Mouse (Mus musculus): ENCODE results near the gene Ptov1. TPM values are rescaled to one million over a fixed set of nuclear protein-coding genes. Genes with fewer than 3 reads are reported as not detected.
A peak's percentile ranks its signal among the peaks of the same experiment; 100 is the strongest.

Gene Ptov1
- polyA plus RNA-seq, 1 experiment from 2014 or later = 112 TPM

- no peak for TF ChIP-seq CTCF (IDR thresholded peaks at IDR 0.05; ENCODE audit: low read depth)
- Histone ChIP-seq H3K9me3 (ENCODE audit: control insufficient read depth) (no peaks in the 10 kb centered on the region), H3K9ac (ENCODE audit: low read depth, low read length) (no peak overlapping the region), H3K27ac (ENCODE audit: low read depth, low read length) (no peak overlapping the region), H3K4me3 (ENCODE audit: low read depth, low read length) (no peak overlapping the region), H3K4me2 (replicated peaks; ENCODE audit: low read depth) (no peak overlapping the region), H3K27me3 (replicated peaks; ENCODE audit: control insufficient read depth, insufficient read depth, low read length) (no peaks in the 10 kb centered on the region), H3K36me3 (ENCODE audit: control insufficient read depth, insufficient read depth) (peaks cover 17% of the 10 kb centered on the region), H3K4me1 (replicated peaks; ENCODE audit: control insufficient read depth, insufficient read depth, low read length) (0 out of 2 replicates have a peak, but pooled peaks cover 5% of the 10 kb centered on the region)
- ATAC-seq = no peak
- 28% methylated on average over 3 of the region's 3 CpGs for WGBS
Measured at GRCm38 (mm10) chr7:44836016-44836404, 33.6 kb downstream of the Ptov1 start.

DNA sequence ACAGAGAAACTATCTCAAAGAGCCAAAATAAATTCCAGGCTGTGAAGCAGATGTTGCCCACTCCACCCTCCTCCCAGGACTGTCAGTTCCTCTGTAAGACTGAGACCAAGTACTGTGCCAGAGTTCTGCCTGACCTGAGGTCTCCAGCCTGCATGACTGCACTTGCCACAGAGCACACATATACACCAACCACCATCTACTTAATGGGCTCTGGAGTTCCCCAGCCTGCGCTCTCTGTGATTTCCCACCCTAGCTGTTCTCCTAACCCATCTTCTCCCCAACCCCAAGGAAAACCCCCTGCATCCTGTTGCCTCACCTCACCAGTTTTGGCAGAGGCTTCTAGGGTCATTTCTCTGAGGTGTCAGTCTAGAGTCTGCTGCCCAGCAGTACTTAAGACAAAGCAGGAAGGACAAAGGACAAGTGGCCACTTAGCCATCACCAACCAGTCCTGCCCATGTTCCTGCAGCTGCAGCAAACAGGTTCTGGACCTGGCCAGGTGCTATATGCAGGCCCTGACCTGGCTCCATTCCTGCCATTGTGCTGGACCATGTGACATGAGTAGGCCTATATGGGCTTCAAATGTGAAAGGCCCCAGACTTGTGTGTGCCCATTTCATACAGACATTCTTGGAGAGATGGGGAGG, 34.1 kb downstream of the Ptov1 start:
- peaks cover 17% of the 10 kb centered on the region for H3K36me3 ChIP-seq (ENCODE audit: control insufficient read depth, insufficient read depth)
- H3K9ac ChIP-seq (ENCODE audit: low read depth, low read length) = no peak overlapping the region
- H3K27me3 ChIP-seq (replicated peaks; ENCODE audit: control insufficient read depth, insufficient read depth, low read length) = no peaks in the 10 kb centered on the region
- H3K27ac ChIP-seq (ENCODE audit: low read depth, low read length) = no peak overlapping the region
- H3K4me2 ChIP-seq (replicated peaks; ENCODE audit: low read depth) = no peak overlapping the region
- no peaks in the 10 kb centered on the region for H3K9me3 ChIP-seq (ENCODE audit: control insufficient read depth)
- no peak overlapping the region for H3K4me3 ChIP-seq (ENCODE audit: low read depth, low read length)
- H3K4me1 ChIP-seq (replicated peaks; ENCODE audit: control insufficient read depth, insufficient read depth, low read length) = 0 out of 2 replicates have a peak, but pooled peaks cover 5% of the 10 kb centered on the region
- ATAC-seq = no peak
- 85% methylated on average over 1 of the region's 1 CpGs for WGBS
- TF ChIP-seq CTCF (IDR thresholded peaks at IDR 0.05; ENCODE audit: low read depth) = no peak

DNA sequence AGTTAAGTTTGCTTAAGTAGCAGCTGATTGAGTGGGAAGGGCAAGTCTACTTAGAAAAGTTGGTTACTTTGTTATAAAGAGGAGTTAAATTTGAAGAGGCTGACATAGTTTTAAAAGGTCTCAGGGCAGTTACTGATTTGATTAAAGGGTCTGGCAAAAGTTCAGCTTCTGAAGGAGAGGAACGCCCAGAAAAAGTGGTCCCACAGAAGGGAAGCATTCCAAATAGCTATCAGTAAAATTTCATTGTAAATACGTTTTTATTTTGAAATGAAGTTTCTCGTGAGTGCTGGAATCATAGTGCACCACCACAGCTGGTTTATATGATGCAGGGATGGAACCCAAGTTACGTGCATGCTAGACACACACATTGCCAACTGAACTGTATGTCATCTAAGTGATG, 36.8 kb downstream of the Ptov1 start:
- no peak for ATAC-seq
- H3K27ac ChIP-seq (ENCODE audit: low read depth, low read length) = no peak overlapping the region
- WGBS = 63% methylated on average over 4 of the region's 4 CpGs

GRCm38 (mm10) chr7:44828706-44829105, 40.9 kb downstream of the Ptov1 start:
- Histone ChIP-seq H3K36me3 (ENCODE audit: control insufficient read depth, insufficient read depth) (peaks cover 35% of the 10 kb centered on the region), H3K9ac (ENCODE audit: low read depth, low read length) (no peak overlapping the region), H3K27me3 (replicated peaks; ENCODE audit: control insufficient read depth, insufficient read depth, low read length) (no peaks in the 10 kb centered on the region), H3K4me1 (replicated peaks; ENCODE audit: control insufficient read depth, insufficient read depth, low read length) (no peaks in the 10 kb centered on the region), H3K4me2 (replicated peaks; ENCODE audit: low read depth) (no peak overlapping the region), H3K4me3 (ENCODE audit: low read depth, low read length) (no peak overlapping the region), H3K9me3 (ENCODE audit: control insufficient read depth) (no peaks in the 10 kb centered on the region), H3K27ac (ENCODE audit: low read depth, low read length) (peak overlapping the region; percentile 15; the same call in 1 of the 2 replicates)
- no peak for TF ChIP-seq CTCF (IDR thresholded peaks at IDR 0.05; ENCODE audit: low read depth)
- WGBS = 86% methylated on average over 5 of the region's 5 CpGs
- ATAC-seq = no peak

More for the DNA sequence above, 36.8 kb downstream of the Ptov1 start:
- H3K27me3 ChIP-seq (replicated peaks; ENCODE audit: control insufficient read depth, insufficient read depth, low read length) = no peaks in the 10 kb centered on the region
- H3K36me3 ChIP-seq (ENCODE audit: control insufficient read depth, insufficient read depth) = peaks cover 35% of the 10 kb centered on the region
- H3K9ac ChIP-seq (ENCODE audit: low read depth, low read length) = no peak overlapping the region
- H3K4me1 ChIP-seq (replicated peaks; ENCODE audit: control insufficient read depth, insufficient read depth, low read length) = no peaks in the 10 kb centered on the region
- no peak for TF ChIP-seq CTCF (IDR thresholded peaks at IDR 0.05; ENCODE audit: low read depth)
- H3K4me3 ChIP-seq (ENCODE audit: low read depth, low read length) = no peak overlapping the region
- H3K9me3 ChIP-seq (ENCODE audit: control insufficient read depth) = no peaks in the 10 kb centered on the region
- no peak overlapping the region for H3K4me2 ChIP-seq (replicated peaks; ENCODE audit: low read depth)

DNA sequence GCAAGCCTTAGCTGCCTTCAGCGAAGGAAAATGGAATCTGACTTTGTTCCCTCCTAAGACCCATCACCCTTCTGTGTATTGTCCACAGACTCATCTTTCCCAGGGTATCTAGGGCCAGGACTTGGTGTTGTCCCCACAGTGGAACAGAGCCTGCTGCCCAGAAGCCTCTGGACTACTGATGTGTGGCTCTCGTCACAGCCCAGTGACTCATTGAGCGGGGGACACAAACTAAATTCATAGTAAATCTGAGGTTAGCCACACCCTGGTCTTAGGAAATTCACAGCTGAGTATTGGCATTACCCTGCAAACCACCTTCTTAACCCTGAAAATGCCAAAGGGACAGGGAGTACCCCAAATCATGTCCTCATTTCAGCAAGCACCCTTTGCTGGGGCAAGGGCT, 42.8 kb downstream of the Ptov1 start:
- H3K27me3 ChIP-seq (replicated peaks; ENCODE audit: control insufficient read depth, insufficient read depth, low read length) = no peaks in the 10 kb centered on the region
- TF ChIP-seq CTCF (IDR thresholded peaks at IDR 0.05; ENCODE audit: low read depth) = no peak
- no peak overlapping the region for H3K4me3 ChIP-seq (ENCODE audit: low read depth, low read length)
- peaks cover 35% of the 10 kb centered on the region for H3K36me3 ChIP-seq (ENCODE audit: control insufficient read depth, insufficient read depth)
- ATAC-seq = no peak
- H3K9me3 ChIP-seq (ENCODE audit: control insufficient read depth) = no peaks in the 10 kb centered on the region
- no peak overlapping the region for H3K4me2 ChIP-seq (replicated peaks; ENCODE audit: low read depth)
- no peak overlapping the region for H3K9ac ChIP-seq (ENCODE audit: low read depth, low read length)
- H3K27ac ChIP-seq (ENCODE audit: low read depth, low read length) = no peak overlapping the region
- no peaks in the 10 kb centered on the region for H3K4me1 ChIP-seq (replicated peaks; ENCODE audit: control insufficient read depth, insufficient read depth, low read length)
- WGBS = 67% methylated on average over 3 of the region's 3 CpGs

DNA sequence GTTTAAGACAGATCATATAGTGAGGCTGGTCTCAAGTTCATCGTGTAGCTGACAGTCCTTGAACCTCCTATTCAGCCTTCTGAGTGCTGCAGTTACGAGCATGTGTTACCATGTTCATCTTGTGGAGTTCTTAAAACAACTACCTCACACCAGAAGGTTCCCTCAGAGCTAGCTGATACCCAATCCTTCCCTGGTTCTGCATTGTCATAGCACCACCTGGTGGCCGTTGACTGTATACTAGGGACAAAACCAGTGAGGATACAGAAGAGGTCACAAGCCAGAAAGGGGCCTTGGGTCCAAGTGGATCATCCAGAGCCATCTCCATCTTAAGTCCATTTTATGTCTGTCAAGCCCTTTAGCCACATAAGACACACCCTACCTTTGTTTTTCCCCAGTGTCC, 44.7 kb downstream of the Ptov1 start:
- Histone ChIP-seq H3K9me3 (ENCODE audit: control insufficient read depth) (no peaks in the 10 kb centered on the region), H3K4me1 (replicated peaks; ENCODE audit: control insufficient read depth, insufficient read depth, low read length) (peaks cover 7% of the 10 kb centered on the region; the same call in 1 of the 2 replicates), H3K27me3 (replicated peaks; ENCODE audit: control insufficient read depth, insufficient read depth, low read length) (no peaks in the 10 kb centered on the region), H3K36me3 (ENCODE audit: control insufficient read depth, insufficient read depth) (peaks cover 17% of the 10 kb centered on the region), H3K27ac (ENCODE audit: low read depth, low read length) (no peak overlapping the region), H3K9ac (ENCODE audit: low read depth, low read length) (no peak overlapping the region), H3K4me2 (replicated peaks; ENCODE audit: low read depth) (no peak overlapping the region), H3K4me3 (ENCODE audit: low read depth, low read length) (no peak overlapping the region)
- peak; percentile 96 for TF ChIP-seq CTCF (IDR thresholded peaks at IDR 0.05; ENCODE audit: low read depth)
- peak; percentile 39; the same call in 1 of the 2 replicates for ATAC-seq
- 16% methylated on average over 3 of the region's 3 CpGs for whole genome bisulfite sequencing

Measured in intestine, postnatal 0 days (tissue).